Mouse (Mus musculus) macrophage (primary cell): ENCODE measurements around the gene Tmem220. TPM values are rescaled to one million over a fixed set of nuclear protein-coding genes. Genes with fewer than 3 reads are reported as not detected.

Source experiments
- polyA plus RNA-seq: library from polyadenylated mRNA; stranded (reverse); fragments of 250-400 nt; gene quantifications from 3 replicates; pipeline ENCODE4 v1.2.4, GENCODE M21; 2018; ENCODE audit warnings: inconsistent platforms

Tmem220 gene
- polyA plus RNA-seq, 1 experiment from 2014 or later = 13.2 TPM

Other genes starting within 250 kb of the Tmem220 start
- not detected in 3 replicates for gene Pirt, start 113.2 kb upstream of the Tmem220 start, polyA plus RNA-seq
- gene Tmem238l, start 68.5 kb upstream of the Tmem220 start, polyA plus RNA-seq = not detected in 3 replicates
- 15.4 to 24.5 TPM (median 17.3 TPM) in 3 replicates for gene Adprm, start 27.4 kb downstream of the Tmem220 start, polyA plus RNA-seq
- gene Sco1, start 27.5 kb downstream of the Tmem220 start, polyA plus RNA-seq = 8.3 to 14.2 TPM (median 13.6 TPM) in 3 replicates
- 0.03 TPM in 1 of 3 replicates, not detected in the others for gene Myh3, start 53.1 kb downstream of the Tmem220 start, polyA plus RNA-seq
- not detected in 3 replicates for gene Myh2, start 145.9 kb downstream of the Tmem220 start, polyA plus RNA-seq
- gene Myh1, start 174.9 kb downstream of the Tmem220 start, polyA plus RNA-seq = not detected in 3 replicates
- gene Myh4, start 212.9 kb downstream of the Tmem220 start, polyA plus RNA-seq = not detected in 3 replicates